Mouse (Mus musculus): ENCODE measurements at regions not wholly inside any gene's neighbourhood (a gene's known extent, or its start where the extent isn't known, plus 50 kb on each side); places are given as distances from the start of the nearest gene placed in this dataset.
A peak's percentile ranks its signal among the peaks of the same experiment; 100 is the strongest.

- no peak for DNase-seq (ENCODE audit: low read depth, low spot score)
These were observed 91.8 kb downstream of the Slc16a9 start for GRCm38 (mm10) chr10:70336741-70337140.

DNA sequence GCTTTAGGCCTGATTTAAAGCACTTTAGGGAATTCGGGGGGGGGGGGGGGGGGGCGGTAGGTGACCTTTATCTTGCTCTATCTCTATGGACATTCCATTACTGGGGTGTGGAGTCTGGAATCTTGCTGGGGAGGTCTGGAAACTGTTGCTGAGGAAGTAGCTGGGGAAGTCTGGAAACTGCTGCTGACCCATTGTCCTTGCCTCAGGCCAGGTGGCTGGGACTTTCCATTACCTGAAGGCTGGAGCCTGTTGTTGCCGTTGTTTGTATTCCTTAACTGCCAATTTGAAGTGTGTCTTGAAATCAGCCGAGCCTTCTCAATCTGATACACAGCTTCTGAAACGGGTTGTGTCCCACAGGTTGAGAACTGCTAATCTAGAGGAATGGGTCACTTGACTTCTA lies 80.9 kb upstream of the Fam13c start:
- DNase-seq (ENCODE audit: low read depth, low spot score) = no peak

DNA sequence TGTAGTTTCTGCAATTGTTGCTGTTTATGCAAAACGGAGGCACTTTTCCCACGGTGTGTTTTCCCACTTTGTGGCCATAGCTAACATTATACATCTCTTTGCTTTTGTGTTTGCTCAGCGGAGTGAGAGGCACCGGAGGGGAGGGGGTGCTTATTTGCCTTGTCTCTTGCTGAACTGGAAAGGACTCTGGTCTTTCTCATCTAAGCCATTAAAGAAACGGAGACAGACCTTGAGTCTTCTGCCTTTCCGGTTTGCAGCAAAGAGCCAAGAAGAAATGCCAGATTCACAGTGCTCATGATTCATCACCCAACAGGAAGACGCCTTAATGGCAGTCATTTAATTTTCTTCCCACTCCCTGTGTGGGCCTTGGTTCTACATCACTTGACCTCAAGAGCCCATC lies 80.4 kb upstream of the Fam13c start:
- no peak for DNase-seq (ENCODE audit: low read depth, low spot score)

DNA sequence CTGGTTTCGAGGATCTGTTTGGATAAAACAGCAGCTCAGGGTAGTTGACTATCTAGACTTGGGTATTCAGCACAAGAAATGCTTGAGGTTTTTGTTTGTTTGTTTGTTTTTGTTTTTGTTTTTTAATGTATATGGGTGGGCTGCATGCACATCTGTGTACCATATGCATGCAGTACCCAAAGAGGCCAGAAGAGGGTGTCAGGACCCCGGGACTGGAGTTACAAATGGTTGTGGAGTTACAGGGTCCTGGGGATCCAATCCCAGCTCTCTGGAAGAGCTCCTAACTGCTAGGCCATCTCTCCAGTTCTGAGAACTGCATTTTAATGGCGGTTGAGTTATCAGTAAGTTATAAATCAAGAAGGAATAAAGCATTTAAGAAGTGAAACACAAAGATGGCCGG lies 77.2 kb upstream of the Fam13c start:
- DNase-seq (ENCODE audit: low read depth, low spot score) = no peak

DNA sequence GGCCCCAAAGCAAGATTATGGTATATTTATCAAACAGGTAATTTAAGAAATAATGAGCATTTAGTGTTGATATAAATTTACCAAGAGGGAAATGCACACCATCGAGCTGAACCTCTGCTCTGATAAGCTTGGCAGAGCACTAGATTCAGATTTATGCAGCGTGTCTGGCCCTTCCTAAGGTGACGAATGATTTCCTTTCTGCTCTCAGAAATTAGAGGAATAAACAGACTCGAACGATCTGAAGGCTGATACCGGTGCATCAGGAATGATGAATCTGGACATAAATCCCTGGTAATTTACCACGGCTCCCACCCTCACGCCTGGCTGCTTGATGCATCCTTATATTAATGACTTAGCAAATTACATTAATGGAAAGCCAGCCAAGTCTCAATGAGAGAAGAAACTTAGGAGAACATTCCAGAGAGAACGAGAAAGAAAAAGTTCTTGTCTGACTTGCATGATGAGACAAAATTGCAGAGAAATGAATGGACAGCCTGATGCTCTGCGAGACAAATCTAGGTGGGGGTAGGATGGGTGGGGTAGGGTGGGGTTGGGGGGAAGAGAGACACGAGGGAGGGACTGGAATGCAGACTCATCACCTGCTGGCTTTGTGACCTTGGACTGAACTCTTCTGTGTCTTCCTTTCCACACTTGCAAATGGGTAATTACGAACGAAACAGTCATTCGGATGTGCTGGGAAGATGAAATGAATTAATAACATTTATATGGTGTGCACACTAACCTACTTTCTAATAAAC lies 75.9 kb upstream of the Fam13c start:
- DNase-seq (ENCODE audit: low read depth, low spot score) = no peak

GRCm38 (mm10) chr10:70364976-70365345 lies 75.3 kb upstream of the Fam13c start:
- no peak for DNase-seq (ENCODE audit: low read depth, low spot score)

- no peak for DNase-seq (ENCODE audit: low read depth, low spot score)
These were observed 74.8 kb upstream of the Fam13c start for GRCm38 (mm10) chr10:70365504-70365903.

DNA sequence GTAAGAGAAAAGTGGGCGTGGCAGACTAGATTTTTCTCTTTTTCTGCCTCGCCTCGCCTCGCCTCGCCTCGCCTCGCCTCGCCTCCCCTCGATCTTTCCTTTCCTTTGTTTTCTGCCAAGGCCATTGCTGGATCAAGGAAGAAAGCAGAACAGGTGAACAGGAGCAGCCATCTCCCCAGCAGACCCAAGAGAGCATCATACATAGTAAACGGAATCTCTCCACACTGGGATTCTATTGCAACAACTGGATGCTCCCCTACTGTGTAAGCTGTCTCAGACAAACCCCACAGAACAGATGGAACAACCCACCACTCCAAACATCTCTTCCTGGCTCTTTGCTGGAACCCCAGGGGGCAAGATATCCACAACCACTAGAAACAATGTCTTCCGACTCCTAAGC lies 72.4 kb upstream of the Fam13c start:
- no peak for DNase-seq (ENCODE audit: low read depth, low spot score)

DNA sequence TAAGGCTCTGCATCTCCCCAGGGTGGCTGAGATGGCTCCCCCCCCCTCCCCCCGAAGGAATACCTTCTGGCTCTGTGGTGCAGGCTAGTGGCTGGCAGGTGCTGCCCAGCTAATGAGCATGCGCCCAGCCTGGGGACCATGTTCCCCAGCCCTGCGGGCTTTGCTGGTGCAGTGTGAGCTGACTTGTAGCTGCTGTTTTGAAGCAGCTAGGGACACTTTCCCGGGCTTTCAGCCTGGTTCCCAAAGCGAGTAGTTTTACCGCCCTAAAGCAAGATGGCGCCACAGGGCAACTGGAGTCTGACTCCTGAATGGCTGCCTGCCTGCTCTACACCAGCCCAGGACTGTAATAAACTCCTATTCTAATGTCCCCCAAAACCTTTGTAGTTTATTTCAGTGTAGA lies 71.6 kb upstream of the Fam13c start:
- peak; percentile 2 for DNase-seq (ENCODE audit: low read depth, low spot score)

GRCm38 (mm10) chr10:70372411-70373136 lies 67.7 kb upstream of the Fam13c start:
- DNase-seq (ENCODE audit: low read depth, low spot score) = no peak

- DNase-seq (ENCODE audit: low read depth, low spot score) = no peak
These were observed 67.1 kb upstream of the Fam13c start for GRCm38 (mm10) chr10:70373207-70373606.

GRCm38 (mm10) chr10:70373836-70374235 lies 66.4 kb upstream of the Fam13c start:
- no peak for DNase-seq (ENCODE audit: low read depth, low spot score)

DNA sequence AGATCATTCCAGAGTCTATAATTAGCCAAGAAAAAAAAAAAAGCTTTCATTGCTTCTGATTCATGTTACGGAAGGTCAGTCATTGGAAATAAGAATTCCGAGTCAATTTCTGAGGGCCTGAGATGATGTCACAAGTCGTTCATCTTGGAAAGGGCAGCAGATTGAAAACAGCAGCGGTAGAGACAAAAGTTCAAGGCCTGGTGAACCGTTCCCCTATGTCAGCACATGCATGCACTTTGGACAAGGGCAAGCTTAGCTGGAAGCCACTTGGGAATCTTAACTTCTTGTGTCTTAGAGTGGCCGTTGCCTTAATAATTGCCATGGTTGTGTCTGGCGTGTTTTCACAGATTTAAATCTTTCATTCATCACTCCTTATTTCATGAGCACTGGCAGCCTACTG lies 65.6 kb upstream of the Fam13c start:
- DNase-seq (ENCODE audit: low read depth, low spot score) = no peak

- DNase-seq (ENCODE audit: low read depth, low spot score) = no peak
These were observed 60.1 kb upstream of the Fam13c start for GRCm38 (mm10) chr10:70380041-70380651.

- DNase-seq (ENCODE audit: low read depth, low spot score) = no peak
These were observed 55.6 kb upstream of the Fam13c start for GRCm38 (mm10) chr10:70384689-70385088.

DNA sequence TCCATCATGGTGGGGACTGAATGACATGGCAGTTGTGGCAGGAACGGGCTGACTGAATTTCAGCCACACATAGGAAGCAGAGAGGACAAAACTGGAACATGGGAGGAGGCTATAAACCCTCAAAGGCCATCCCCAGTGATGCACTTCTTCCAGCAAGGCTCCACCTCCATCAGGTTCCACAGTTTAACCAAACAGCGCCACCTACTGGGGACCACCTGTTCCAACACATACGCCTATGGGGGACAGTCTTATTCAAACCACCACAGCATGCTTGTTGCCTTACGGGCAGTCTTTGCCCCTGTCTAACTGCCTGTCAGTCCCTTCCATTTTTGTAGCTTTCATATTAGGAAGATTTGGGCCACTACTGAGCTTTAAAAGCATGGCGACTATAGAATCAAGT lies 52.6 kb upstream of the Fam13c start:
- no peak for DNase-seq (ENCODE audit: low read depth, low spot score)
